Mouse (Mus musculus): ENCODE measurements at regions not wholly inside any gene's neighbourhood (a gene's known extent, or its start where the extent isn't known, plus 50 kb on each side); places are given as distances from the start of the nearest gene placed in this dataset.

GRCm38 (mm10) chr2:74930702-74931101, 105.1 kb downstream of the Mtx2 start:
- DNase-seq (ENCODE audit: low read depth, low spot score) = no peak

GRCm38 (mm10) chr2:74933190-74933589, 107.6 kb downstream of the Mtx2 start:
- DNase-seq (ENCODE audit: low read depth, low spot score) = no peak

- no peak for DNase-seq (ENCODE audit: low read depth, low spot score)
These were observed 108.2 kb downstream of the Mtx2 start for GRCm38 (mm10) chr2:74933771-74934170.

- DNase-seq (ENCODE audit: low read depth, low spot score) = no peak
These were observed 113.1 kb downstream of the Mtx2 start for GRCm38 (mm10) chr2:74938711-74939110.

GRCm38 (mm10) chr2:74941966-74942365, 116.4 kb downstream of the Mtx2 start:
- no peak for DNase-seq (ENCODE audit: low read depth, low spot score)

- DNase-seq (ENCODE audit: low read depth, low spot score) = no peak
These were observed 117.1 kb downstream of the Mtx2 start for GRCm38 (mm10) chr2:74942611-74943198.

GRCm38 (mm10) chr2:74945185-74945749, 119.7 kb downstream of the Mtx2 start:
- DNase-seq (ENCODE audit: low read depth, low spot score) = no peak

- DNase-seq (ENCODE audit: low read depth, low spot score) = no peak
These were observed 126.0 kb downstream of the Mtx2 start for GRCm38 (mm10) chr2:74951401-74952260.

- DNase-seq (ENCODE audit: low read depth, low spot score) = no peak
These were observed 128.5 kb downstream of the Mtx2 start for GRCm38 (mm10) chr2:74954101-74954500.

- no peak for DNase-seq (ENCODE audit: low read depth, low spot score)
These were observed 129.9 kb downstream of the Mtx2 start for GRCm38 (mm10) chr2:74955281-74956128.

GRCm38 (mm10) chr2:74956129-74956450, 130.5 kb downstream of the Mtx2 start:
- no peak for DNase-seq (ENCODE audit: low read depth, low spot score)

GRCm38 (mm10) chr2:74956556-74956955, 131.0 kb downstream of the Mtx2 start:
- DNase-seq (ENCODE audit: low read depth, low spot score) = no peak

- no peak for DNase-seq (ENCODE audit: low read depth, low spot score)
These were observed 134.3 kb downstream of the Mtx2 start for GRCm38 (mm10) chr2:74959936-74960335.

GRCm38 (mm10) chr2:74962416-74962815, 136.8 kb downstream of the Mtx2 start:
- DNase-seq (ENCODE audit: low read depth, low spot score) = no peak

- peak; percentile 96 for DNase-seq (ENCODE audit: low read depth, low spot score)
These were observed 138.8 kb downstream of the Mtx2 start for GRCm38 (mm10) chr2:74964360-74964759.

- no peak for DNase-seq (ENCODE audit: low read depth, low spot score)
These were observed 139.4 kb downstream of the Mtx2 start for GRCm38 (mm10) chr2:74964980-74965379.

GRCm38 (mm10) chr2:74965384-74966060, 139.9 kb downstream of the Mtx2 start:
- DNase-seq (ENCODE audit: low read depth, low spot score) = peak; percentile 56

- no peak for DNase-seq (ENCODE audit: low read depth, low spot score)
These were observed 145.1 kb downstream of the Mtx2 start for GRCm38 (mm10) chr2:74970611-74971265.

GRCm38 (mm10) chr2:74973386-74973785, 147.8 kb downstream of the Mtx2 start:
- DNase-seq (ENCODE audit: low read depth, low spot score) = peak; percentile 88

GRCm38 (mm10) chr2:74974595-74975325, 149.2 kb downstream of the Mtx2 start:
- peak; percentile 52 for DNase-seq (ENCODE audit: low read depth, low spot score)

Data from 3T3-L1 (cell line).